Mouse (Mus musculus): Measurements from ENCODE around the gene Pcx. TPM values are rescaled to one million over a fixed set of nuclear protein-coding genes. Genes with fewer than 3 reads are reported as not detected.

Pcx gene
- polyA plus RNA-seq, 1 experiment from 2014 or later = 56.3 TPM

- no peak overlapping the region for H3K9ac ChIP-seq
- no peak for ATAC-seq (ENCODE audit: insufficient read depth)
- H3K4me1 ChIP-seq (replicated peaks) = no peaks in the 10 kb centered on the region; the same call in 1 of the 2 replicates
- no peak overlapping the region for H3K4me3 ChIP-seq (replicated peaks)
- WGBS (ENCODE audit: insufficient replicate concordance) = 46% methylated on average over 2 of the region's 2 CpGs
- peaks cover 18% of the 10 kb centered on the region for H3K27me3 ChIP-seq
- H3K9me3 ChIP-seq (replicated peaks) = no peaks in the 10 kb centered on the region
- H3K36me3 ChIP-seq (replicated peaks) = no peaks in the 10 kb centered on the region
- H3K4me2 ChIP-seq = no peak overlapping the region
- no peak overlapping the region for H3K27ac ChIP-seq (replicated peaks)
Observed at GRCm38 (mm10) chr19:4587426-4587825, 77.2 kb downstream of the Pcx start.

- H3K4me1 ChIP-seq (replicated peaks) = no peaks in the 10 kb centered on the region; the same call in 1 of the 2 replicates
- no peak for ATAC-seq (ENCODE audit: insufficient read depth)
- no peak overlapping the region for H3K4me3 ChIP-seq (replicated peaks)
- H3K27me3 ChIP-seq = peaks cover 18% of the 10 kb centered on the region
- H3K9ac ChIP-seq = no peak overlapping the region
- no peak overlapping the region for H3K27ac ChIP-seq (replicated peaks)
- WGBS (ENCODE audit: insufficient replicate concordance) = 43% methylated on average over 3 of the region's 3 CpGs
- no peak overlapping the region for H3K4me2 ChIP-seq
- no peaks in the 10 kb centered on the region for H3K9me3 ChIP-seq (replicated peaks)
- no peaks in the 10 kb centered on the region for H3K36me3 ChIP-seq (replicated peaks)
Observed at GRCm38 (mm10) chr19:4588430-4588829, 78.2 kb downstream of the Pcx start.

DNA sequence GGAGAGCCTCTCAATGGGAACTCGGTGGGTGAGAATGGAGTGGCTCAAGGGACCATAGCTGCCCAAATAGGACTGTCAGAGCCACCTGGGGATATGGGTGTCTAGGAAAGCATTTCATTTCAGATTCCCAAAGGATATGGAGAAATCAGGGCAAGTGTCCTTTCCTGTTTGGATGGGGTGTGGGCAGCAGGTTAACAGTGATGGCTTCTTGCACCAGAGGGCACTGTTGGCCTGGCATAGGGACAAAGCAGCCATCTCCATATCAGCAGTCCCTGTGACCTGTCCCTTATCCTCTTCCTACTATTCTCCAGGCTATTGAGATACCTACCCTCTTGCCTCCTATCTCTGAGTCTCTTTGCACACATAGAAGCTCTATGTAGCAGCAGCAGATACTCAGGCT lies 78.8 kb downstream of the Pcx start:
- WGBS (ENCODE audit: insufficient replicate concordance) = 51% methylated on average over 1 of the region's 1 CpGs
- Histone ChIP-seq H3K9me3 (replicated peaks) (no peaks in the 10 kb centered on the region), H3K4me1 (replicated peaks) (peaks cover 6% of the 10 kb centered on the region), H3K27me3 (peaks cover 18% of the 10 kb centered on the region), H3K4me3 (replicated peaks) (no peak overlapping the region), H3K4me2 (no peak overlapping the region), H3K27ac (replicated peaks) (no peak overlapping the region), H3K36me3 (replicated peaks) (no peaks in the 10 kb centered on the region), H3K9ac (no peak overlapping the region)
- no peak for ATAC-seq (ENCODE audit: insufficient read depth)

DNA sequence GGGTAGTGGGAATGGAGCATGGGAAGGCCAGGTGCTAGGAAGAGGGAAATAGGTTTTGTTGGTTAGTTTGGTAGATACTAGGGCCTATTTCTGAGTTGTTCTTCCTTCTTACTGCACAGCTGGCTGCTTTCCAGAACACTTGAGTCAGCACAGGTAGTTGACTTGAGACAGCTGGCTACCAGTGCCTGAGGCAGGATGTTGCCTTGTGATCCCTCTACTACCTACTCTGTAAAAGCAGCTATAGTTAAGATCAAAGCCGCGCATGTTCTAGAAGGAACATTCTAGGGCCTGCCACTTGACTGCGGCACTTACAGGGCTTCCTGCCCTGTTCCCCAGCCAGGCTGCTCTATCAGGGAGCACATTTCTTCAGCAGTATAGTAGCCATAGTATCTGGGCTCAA lies 79.8 kb downstream of the Pcx start:
- Histone ChIP-seq H3K27ac (replicated peaks) (no peak overlapping the region), H3K4me3 (replicated peaks) (no peak overlapping the region), H3K9me3 (replicated peaks) (no peaks in the 10 kb centered on the region), H3K36me3 (replicated peaks) (no peaks in the 10 kb centered on the region), H3K9ac (no peak overlapping the region), H3K4me1 (replicated peaks) (peaks cover 7% of the 10 kb centered on the region), H3K27me3 (peaks cover 18% of the 10 kb centered on the region), H3K4me2 (no peak overlapping the region)
- WGBS (ENCODE audit: insufficient replicate concordance) = 84% methylated on average over 3 of the region's 3 CpGs
- no peak for ATAC-seq (ENCODE audit: insufficient read depth)

DNA sequence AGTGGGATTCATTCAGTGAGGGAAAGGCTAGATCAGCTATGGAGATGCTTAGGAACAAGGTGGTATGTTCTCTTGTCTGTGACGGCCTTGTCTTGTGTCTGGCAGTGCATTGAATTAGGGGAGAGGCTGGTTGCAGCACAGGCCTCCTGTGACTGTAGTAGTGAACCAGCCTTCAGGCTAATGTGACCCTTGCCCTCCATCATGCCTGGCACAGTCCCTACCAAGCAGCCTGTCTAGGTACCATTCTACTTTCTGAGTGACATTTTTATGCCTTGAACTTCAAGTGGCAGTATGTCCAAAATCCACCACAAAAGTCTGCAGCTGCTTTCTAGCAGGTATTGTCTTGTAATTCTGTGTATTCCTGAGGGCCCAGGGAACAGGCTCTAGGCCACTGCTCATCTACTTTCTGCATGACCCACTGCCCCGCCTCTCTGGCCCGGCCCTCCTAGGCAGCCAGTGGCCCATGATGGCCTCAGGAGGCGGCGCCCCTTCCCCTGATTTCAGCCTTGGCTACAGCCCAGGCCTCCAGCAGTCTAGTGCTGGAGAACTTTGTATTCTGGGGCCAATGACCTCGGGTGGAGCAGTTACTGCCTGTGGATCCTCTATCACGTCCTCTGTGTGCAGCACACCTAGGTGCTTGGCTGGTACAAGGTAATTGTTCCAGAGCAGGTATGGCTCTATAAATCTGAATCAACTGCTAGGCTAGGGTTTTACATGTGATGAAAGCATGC lies 83.7 kb downstream of the Pcx start:
- H3K36me3 ChIP-seq (replicated peaks) = no peaks in the 10 kb centered on the region
- peaks cover 18% of the 10 kb centered on the region for H3K4me1 ChIP-seq (replicated peaks)
- no peaks in the 10 kb centered on the region; the same call in 1 of the 2 replicates for H3K27me3 ChIP-seq
- peak; percentile 85 for ATAC-seq (ENCODE audit: insufficient read depth)
- no peak overlapping the region for H3K9ac ChIP-seq
- H3K4me2 ChIP-seq = peak overlapping the region; percentile 29; the same call in 1 of the 2 replicates
- peak overlapping the region; percentile 53 for H3K27ac ChIP-seq (replicated peaks)
- 51% methylated on average over 7 of the region's 7 CpGs for WGBS (ENCODE audit: insufficient replicate concordance)
- H3K9me3 ChIP-seq (replicated peaks) = no peaks in the 10 kb centered on the region
- H3K4me3 ChIP-seq (replicated peaks) = no peak overlapping the region; the same call in 1 of the 2 replicates

DNA sequence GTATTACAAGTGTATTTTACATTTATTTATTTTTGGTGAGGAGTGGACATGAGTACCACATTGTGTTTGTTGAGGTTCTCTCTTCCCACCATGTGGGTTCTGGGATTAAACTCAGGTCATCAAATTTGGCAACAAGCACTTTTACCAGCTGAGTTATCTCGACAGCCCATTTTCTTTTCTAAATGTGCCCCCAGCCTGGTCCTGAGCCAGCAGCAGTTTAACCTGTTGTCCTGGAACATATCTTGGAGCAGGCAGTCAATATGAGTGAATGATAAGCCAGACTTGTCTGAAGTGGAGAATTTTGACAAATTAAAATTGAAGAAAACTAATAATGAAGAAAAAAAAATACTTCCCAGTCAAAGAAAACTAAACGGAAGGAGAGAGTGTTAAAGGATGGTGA lies 85.8 kb downstream of the Pcx start:
- ATAC-seq (ENCODE audit: insufficient read depth) = no peak
- H3K36me3 ChIP-seq (replicated peaks) = no peaks in the 10 kb centered on the region
- no peak overlapping the region for H3K9ac ChIP-seq
- H3K9me3 ChIP-seq (replicated peaks) = no peaks in the 10 kb centered on the region
- H3K27me3 ChIP-seq = no peaks in the 10 kb centered on the region
- H3K4me2 ChIP-seq = no peak overlapping the region
- peaks cover 20% of the 10 kb centered on the region for H3K4me1 ChIP-seq (replicated peaks)
- no peak overlapping the region for H3K4me3 ChIP-seq (replicated peaks)
- WGBS (ENCODE audit: insufficient replicate concordance) = 59% methylated on average over 2 of the region's 2 CpGs
- no peak overlapping the region for H3K27ac ChIP-seq (replicated peaks)

- Histone ChIP-seq H3K4me2 (no peak overlapping the region), H3K4me3 (replicated peaks) (no peak overlapping the region), H3K36me3 (replicated peaks) (peaks cover 16% of the 10 kb centered on the region; the same call in 1 of the 2 replicates), H3K27me3 (no peaks in the 10 kb centered on the region), H3K9ac (no peak overlapping the region), H3K9me3 (replicated peaks) (no peaks in the 10 kb centered on the region), H3K27ac (replicated peaks) (no peak overlapping the region), H3K4me1 (replicated peaks) (peaks cover 31% of the 10 kb centered on the region)
- no peak for ATAC-seq (ENCODE audit: insufficient read depth)
- WGBS (ENCODE audit: insufficient replicate concordance) = 84% methylated on average over 20 of the region's 20 CpGs
Observed at GRCm38 (mm10) chr19:4602459-4602858, 92.2 kb downstream of the Pcx start.

DNA sequence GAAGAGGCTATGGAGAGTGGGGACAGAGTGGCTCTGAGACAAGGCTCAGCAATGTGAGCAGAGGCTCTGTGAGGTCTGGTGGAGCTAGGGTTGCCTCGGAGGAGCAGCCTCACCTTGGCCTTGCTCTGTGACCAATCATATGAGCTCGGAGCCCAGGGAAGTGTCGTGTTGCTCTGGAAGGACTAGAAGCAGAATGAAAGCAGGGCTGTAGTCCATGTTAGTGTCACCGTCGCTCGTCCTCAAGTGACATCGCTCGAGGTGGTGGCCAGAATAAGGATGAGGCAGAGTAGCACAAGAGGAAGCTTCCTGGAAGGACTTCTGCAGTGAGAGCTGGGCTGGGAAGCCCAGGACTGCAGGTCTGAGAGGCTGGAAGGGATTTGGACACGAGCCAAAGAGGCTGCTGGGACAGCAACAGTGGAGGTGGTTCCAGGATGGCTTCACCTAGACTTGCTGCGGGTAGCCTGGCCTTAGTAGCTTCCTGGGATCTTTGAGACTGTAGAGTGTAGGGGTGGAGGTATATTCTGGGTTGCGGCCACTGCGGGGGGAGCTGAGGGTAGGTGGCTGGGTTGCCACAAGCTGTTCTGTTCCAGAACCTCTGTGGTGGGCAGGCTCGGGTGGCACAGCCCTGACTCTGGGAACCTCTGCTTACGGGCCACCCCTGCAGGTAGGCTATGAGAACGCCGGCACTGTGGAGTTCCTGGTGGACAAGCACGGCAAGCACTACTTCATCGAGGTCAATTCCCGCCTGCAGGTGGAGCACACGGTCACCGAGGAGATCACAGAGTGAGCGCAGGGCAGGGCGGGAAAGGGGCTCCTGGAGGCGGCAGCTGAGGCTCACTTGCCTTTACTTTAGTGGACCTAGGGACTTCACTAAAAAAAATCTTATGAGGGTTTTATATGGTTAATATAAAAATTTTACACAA lies 93.8 kb downstream of the Pcx start:
- Histone ChIP-seq H3K9ac (no peak overlapping the region), H3K9me3 (replicated peaks) (no peaks in the 10 kb centered on the region), H3K27me3 (no peaks in the 10 kb centered on the region), H3K27ac (replicated peaks) (no peak overlapping the region), H3K4me1 (replicated peaks) (peaks cover 29% of the 10 kb centered on the region), H3K36me3 (replicated peaks) (peaks cover 16% of the 10 kb centered on the region; the same call in 1 of the 2 replicates), H3K4me2 (no peak overlapping the region), H3K4me3 (replicated peaks) (no peak overlapping the region)
- peak; percentile 32; the same call in 1 of the 2 replicates for ATAC-seq (ENCODE audit: insufficient read depth)
- 38% methylated on average over 24 of the region's 24 CpGs for WGBS (ENCODE audit: insufficient replicate concordance)

DNA sequence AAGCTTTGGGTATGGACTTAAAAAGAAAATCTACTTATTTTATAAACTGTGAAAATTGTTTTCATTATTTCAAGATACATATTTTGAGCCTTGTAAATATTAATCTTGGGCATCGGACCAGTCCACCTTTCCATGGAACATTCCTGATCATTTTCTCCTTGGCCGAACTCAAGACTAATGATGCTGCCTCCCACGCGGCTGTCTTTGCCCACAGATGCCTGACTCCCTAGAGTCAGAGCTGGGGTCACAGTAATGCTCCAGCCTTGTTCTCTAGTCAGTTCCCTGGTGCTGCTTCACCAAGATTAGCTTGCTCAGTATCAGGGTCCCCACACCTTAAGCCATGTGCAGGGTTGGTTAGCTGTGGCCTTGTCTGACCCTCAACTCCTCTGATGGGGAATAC lies 95.4 kb downstream of the Pcx start:
- H3K9ac ChIP-seq = no peak overlapping the region
- peaks cover 16% of the 10 kb centered on the region; the same call in 1 of the 2 replicates for H3K36me3 ChIP-seq (replicated peaks)
- peaks cover 27% of the 10 kb centered on the region for H3K4me1 ChIP-seq (replicated peaks)
- no peak for ATAC-seq (ENCODE audit: insufficient read depth)
- 79% methylated on average over 4 of the region's 4 CpGs for WGBS (ENCODE audit: insufficient replicate concordance)
- H3K9me3 ChIP-seq (replicated peaks) = no peaks in the 10 kb centered on the region
- no peak overlapping the region for H3K27ac ChIP-seq (replicated peaks)
- H3K4me2 ChIP-seq = no peak overlapping the region
- H3K4me3 ChIP-seq (replicated peaks) = no peak overlapping the region
- H3K27me3 ChIP-seq = no peaks in the 10 kb centered on the region

GRCm38 (mm10) chr19:4607406-4607805 lies 97.1 kb downstream of the Pcx start:
- Histone ChIP-seq H3K36me3 (replicated peaks) (peaks cover 12% of the 10 kb centered on the region; the same call in 1 of the 2 replicates), H3K27me3 (no peaks in the 10 kb centered on the region), H3K9ac (no peak overlapping the region), H3K9me3 (replicated peaks) (no peaks in the 10 kb centered on the region), H3K4me2 (no peak overlapping the region), H3K4me1 (replicated peaks) (peaks cover 27% of the 10 kb centered on the region), H3K4me3 (replicated peaks) (no peak overlapping the region), H3K27ac (replicated peaks) (no peak overlapping the region)
- ATAC-seq (ENCODE audit: insufficient read depth) = no peak
- WGBS (ENCODE audit: insufficient replicate concordance) = 88% methylated on average over 12 of the region's 12 CpGs

GRCm38 (mm10) chr19:4608511-4608910 lies 98.2 kb downstream of the Pcx start:
- Histone ChIP-seq H3K9ac (no peak overlapping the region), H3K9me3 (replicated peaks) (no peaks in the 10 kb centered on the region), H3K4me2 (no peak overlapping the region), H3K27ac (replicated peaks) (no peak overlapping the region), H3K27me3 (no peaks in the 10 kb centered on the region), H3K4me1 (replicated peaks) (peaks cover 22% of the 10 kb centered on the region), H3K4me3 (replicated peaks) (no peak overlapping the region), H3K36me3 (replicated peaks) (peaks cover 5% of the 10 kb centered on the region; the same call in 1 of the 2 replicates)
- 63% methylated on average over 4 of the region's 4 CpGs for WGBS (ENCODE audit: insufficient replicate concordance)
- no peak for ATAC-seq (ENCODE audit: insufficient read depth)

Measured in liver, embryonic 15.5 days (tissue).